Mouse (Mus musculus): ENCODE results near the gene Nme1. TPM values are rescaled to one million over a fixed set of nuclear protein-coding genes. Genes with fewer than 3 reads are reported as not detected.
A peak's percentile ranks its signal among the peaks of the same experiment; 100 is the strongest.

Gene Nme1
- polyA plus RNA-seq, 1 experiment from 2014 or later: 143 TPM

DNA sequence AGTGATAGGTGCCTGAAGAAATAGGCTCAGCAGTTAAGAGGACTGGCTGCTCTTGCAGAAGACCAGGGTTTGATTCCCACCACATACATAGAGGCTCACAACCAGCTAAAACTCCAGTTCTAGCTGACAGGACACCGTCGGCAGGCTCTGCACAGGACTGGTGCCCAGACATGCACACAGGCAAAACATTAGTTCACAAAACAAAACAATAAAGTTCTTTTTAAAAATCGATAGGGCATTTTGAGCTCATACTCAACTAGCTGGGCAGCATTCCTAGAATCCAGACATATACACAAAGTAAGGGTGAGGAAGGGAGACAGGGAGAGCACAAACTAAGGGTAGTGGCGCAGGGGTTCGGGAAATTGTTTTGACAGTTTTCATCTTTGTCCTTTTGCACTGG, 26.2 kb upstream of the Nme1 start:
- H3K4me1 ChIP-seq (ENCODE audit: control insufficient read depth, insufficient read depth, low read length): peaks cover 16% of the 10 kb centered on the region
- H3K27me3 ChIP-seq (replicated peaks; ENCODE audit: control insufficient read depth, insufficient read depth, low read length): no peaks in the 10 kb centered on the region
- H3K27ac ChIP-seq (replicated peaks; ENCODE audit: low read depth, low read length): peak overlapping the region; percentile 98
- WGBS: 60% methylated on average over 5 of the region's 5 CpGs
- peak overlapping the region; percentile 91 for H3K4me3 ChIP-seq (ENCODE audit: low read depth, low read length)
- ATAC-seq (ENCODE audit: low read depth): no peak
- DNase-seq (ENCODE audit: low spot score): no peak
- H3K36me3 ChIP-seq (ENCODE audit: control insufficient read depth, insufficient read depth, low read length): no peaks in the 10 kb centered on the region
- H3K9me3 ChIP-seq (ENCODE audit: control insufficient read depth, low read length): no peaks in the 10 kb centered on the region
- peak overlapping the region; percentile 82 for H3K9ac ChIP-seq (ENCODE audit: low read depth, low read length)
- H3K4me2 ChIP-seq (ENCODE audit: low read depth, low read length): peak overlapping the region; percentile 83

DNA sequence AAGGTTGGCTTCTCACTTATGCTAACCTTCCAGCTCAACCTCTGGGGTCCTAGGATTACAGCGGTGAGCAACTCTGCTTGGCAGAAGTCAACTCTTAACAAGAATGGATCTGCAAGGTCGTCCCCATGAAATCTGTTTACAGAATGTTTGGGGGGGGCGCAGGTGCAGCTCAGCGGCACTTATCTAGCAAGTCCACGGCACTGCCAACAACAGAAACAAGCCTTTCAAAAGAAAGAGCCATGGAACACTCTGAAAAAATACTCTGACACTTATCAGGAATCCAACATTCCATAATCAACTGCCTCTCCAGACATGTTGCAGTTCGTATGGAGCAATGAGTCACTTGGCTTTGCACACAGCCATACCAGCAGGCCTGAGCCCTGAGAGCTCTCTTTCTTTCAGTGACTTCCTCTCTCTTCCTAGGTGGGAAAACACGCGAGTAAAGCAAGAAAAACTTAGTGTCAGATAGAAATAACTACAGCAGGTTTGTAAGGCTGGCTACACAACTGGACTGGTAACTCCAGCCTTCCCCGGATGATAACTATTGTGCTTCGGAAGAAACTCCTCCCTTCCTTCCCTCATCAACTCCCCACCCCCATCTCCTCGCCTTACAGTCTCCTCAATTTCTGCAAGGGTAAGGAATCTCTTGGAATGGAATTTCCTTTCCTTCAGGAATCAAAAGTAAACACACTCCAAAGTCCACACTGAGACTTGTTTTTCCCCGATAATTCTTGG, 20.2 kb upstream of the Nme1 start:
- ATAC-seq (ENCODE audit: low read depth) (no peak), DNase-seq (ENCODE audit: low spot score) (peak; percentile 32)
- WGBS: 50% methylated on average over 12 of the region's 12 CpGs
- H3K4me3 ChIP-seq (ENCODE audit: low read depth, low read length): no peak overlapping the region
- H3K36me3 ChIP-seq (ENCODE audit: control insufficient read depth, insufficient read depth, low read length): no peaks in the 10 kb centered on the region
- no peaks in the 10 kb centered on the region for H3K27me3 ChIP-seq (replicated peaks; ENCODE audit: control insufficient read depth, insufficient read depth, low read length)
- H3K4me1 ChIP-seq (ENCODE audit: control insufficient read depth, insufficient read depth, low read length): peaks cover 4% of the 10 kb centered on the region; the same call in 1 of the 2 replicates
- no peak overlapping the region for H3K4me2 ChIP-seq (ENCODE audit: low read depth, low read length)
- H3K9me3 ChIP-seq (ENCODE audit: control insufficient read depth, low read length): no peaks in the 10 kb centered on the region
- no peak overlapping the region for H3K9ac ChIP-seq (ENCODE audit: low read depth, low read length)
- H3K27ac ChIP-seq (replicated peaks; ENCODE audit: low read depth, low read length): peak overlapping the region; percentile 72

DNA sequence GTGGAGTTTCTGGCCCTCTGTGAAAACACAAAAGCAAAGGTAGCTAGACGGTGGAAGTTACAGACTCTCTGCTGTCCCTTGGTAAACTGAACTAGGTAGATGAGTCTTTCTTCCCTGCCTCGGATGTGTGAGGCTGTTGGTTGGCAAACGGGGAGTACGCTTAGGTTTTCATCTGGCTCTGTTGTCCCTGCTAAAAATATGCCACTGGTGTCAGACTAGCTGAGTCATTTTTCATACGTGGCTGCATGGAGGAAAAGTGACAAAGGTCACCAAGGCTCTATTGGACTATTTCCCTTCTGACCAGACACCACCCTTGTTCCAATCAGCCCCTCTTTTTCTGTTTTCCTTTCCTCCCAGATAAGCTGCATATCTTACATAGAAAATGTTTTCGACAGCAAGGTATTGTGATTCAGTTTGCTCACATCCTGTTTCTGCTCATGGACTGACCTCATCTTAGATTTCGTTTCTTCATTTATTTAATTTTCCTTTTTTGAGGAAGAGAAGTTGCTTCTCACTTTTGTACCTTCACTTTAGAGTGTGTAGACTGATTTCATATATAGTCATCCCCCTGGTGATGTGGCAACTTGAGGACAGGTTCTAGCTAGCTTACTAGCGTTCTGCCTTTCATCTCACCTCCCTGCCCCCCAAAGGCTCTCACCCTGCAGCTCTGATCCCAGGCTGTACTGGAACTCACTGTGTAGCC, 19.5 kb upstream of the Nme1 start:
- Histone ChIP-seq H3K4me2 (ENCODE audit: low read depth, low read length) (no peak overlapping the region), H3K4me1 (ENCODE audit: control insufficient read depth, insufficient read depth, low read length) (peaks cover 4% of the 10 kb centered on the region; the same call in 1 of the 2 replicates), H3K27me3 (replicated peaks; ENCODE audit: control insufficient read depth, insufficient read depth, low read length) (no peaks in the 10 kb centered on the region), H3K36me3 (ENCODE audit: control insufficient read depth, insufficient read depth, low read length) (no peaks in the 10 kb centered on the region), H3K4me3 (ENCODE audit: low read depth, low read length) (no peak overlapping the region), H3K9ac (ENCODE audit: low read depth, low read length) (no peak overlapping the region), H3K9me3 (ENCODE audit: control insufficient read depth, low read length) (no peaks in the 10 kb centered on the region), H3K27ac (replicated peaks; ENCODE audit: low read depth, low read length) (peak overlapping the region; percentile 72)
- WGBS: 73% methylated on average over 8 of the region's 8 CpGs
- DNase-seq (ENCODE audit: low spot score) (no peak), ATAC-seq (ENCODE audit: low read depth) (no peak)

DNA sequence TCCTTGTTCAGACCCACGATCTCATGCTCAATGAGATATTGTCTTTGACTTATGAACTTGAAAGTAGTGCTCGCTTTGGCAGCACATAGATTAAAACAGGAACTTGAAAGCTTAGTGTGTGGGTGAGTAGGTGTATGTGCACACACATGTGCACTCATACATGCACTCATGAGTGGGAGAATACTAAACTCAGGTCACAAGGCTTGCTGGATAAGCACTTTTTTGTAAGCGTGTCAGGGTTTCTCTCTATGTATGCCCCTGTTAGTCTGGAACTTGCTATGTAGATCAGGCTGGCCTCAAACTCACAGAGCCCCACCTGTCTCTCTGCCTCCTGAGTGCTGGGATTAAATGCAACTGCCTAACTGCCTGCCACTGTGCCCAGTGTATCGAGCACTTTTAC, 18.7 kb upstream of the Nme1 start:
- no peaks in the 10 kb centered on the region for H3K9me3 ChIP-seq (ENCODE audit: control insufficient read depth, low read length)
- H3K9ac ChIP-seq (ENCODE audit: low read depth, low read length): no peak overlapping the region
- H3K27ac ChIP-seq (replicated peaks; ENCODE audit: low read depth, low read length): peak overlapping the region; percentile 72; the same call in 1 of the 2 replicates
- no peak for ATAC-seq (ENCODE audit: low read depth)
- peaks cover 4% of the 10 kb centered on the region; the same call in 1 of the 2 replicates for H3K4me1 ChIP-seq (ENCODE audit: control insufficient read depth, insufficient read depth, low read length)
- H3K4me3 ChIP-seq (ENCODE audit: low read depth, low read length): no peak overlapping the region
- WGBS: 76% methylated on average over 4 of the region's 4 CpGs
- no peaks in the 10 kb centered on the region for H3K27me3 ChIP-seq (replicated peaks; ENCODE audit: control insufficient read depth, insufficient read depth, low read length)
- no peaks in the 10 kb centered on the region for H3K36me3 ChIP-seq (ENCODE audit: control insufficient read depth, insufficient read depth, low read length)
- no peak for DNase-seq (ENCODE audit: low spot score)
- no peak overlapping the region for H3K4me2 ChIP-seq (ENCODE audit: low read depth, low read length)

DNA sequence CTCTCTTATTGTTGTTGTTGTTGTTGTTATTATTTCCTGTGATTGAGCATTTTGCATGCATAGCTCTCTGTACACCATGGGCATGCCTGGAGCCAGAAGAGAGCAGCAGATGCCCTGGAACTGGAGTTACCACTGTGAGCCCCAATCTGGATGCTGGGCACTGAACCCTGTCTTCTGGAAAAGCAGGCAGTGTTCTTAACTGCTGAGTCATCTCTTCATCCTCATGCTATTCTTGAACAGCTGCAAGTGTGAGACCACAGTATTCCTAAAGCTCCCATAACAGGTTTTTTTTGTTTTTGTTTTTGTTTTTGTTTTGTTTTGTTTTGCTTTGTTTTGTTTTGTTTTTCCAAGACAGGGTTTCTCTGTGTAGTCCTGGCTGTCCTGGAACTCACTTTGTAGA, 18.0 kb upstream of the Nme1 start:
- no peak overlapping the region for H3K4me3 ChIP-seq (ENCODE audit: low read depth, low read length)
- no peaks in the 10 kb centered on the region for H3K9me3 ChIP-seq (ENCODE audit: control insufficient read depth, low read length)
- H3K4me1 ChIP-seq (ENCODE audit: control insufficient read depth, insufficient read depth, low read length): peaks cover 4% of the 10 kb centered on the region; the same call in 1 of the 2 replicates
- H3K27me3 ChIP-seq (replicated peaks; ENCODE audit: control insufficient read depth, insufficient read depth, low read length): no peaks in the 10 kb centered on the region
- no peaks in the 10 kb centered on the region for H3K36me3 ChIP-seq (ENCODE audit: control insufficient read depth, insufficient read depth, low read length)
- H3K27ac ChIP-seq (replicated peaks; ENCODE audit: low read depth, low read length): no peak overlapping the region
- no peak overlapping the region for H3K4me2 ChIP-seq (ENCODE audit: low read depth, low read length)
- no peak for DNase-seq (ENCODE audit: low spot score)
- ATAC-seq (ENCODE audit: low read depth): no peak
- no peak overlapping the region for H3K9ac ChIP-seq (ENCODE audit: low read depth, low read length)

DNA sequence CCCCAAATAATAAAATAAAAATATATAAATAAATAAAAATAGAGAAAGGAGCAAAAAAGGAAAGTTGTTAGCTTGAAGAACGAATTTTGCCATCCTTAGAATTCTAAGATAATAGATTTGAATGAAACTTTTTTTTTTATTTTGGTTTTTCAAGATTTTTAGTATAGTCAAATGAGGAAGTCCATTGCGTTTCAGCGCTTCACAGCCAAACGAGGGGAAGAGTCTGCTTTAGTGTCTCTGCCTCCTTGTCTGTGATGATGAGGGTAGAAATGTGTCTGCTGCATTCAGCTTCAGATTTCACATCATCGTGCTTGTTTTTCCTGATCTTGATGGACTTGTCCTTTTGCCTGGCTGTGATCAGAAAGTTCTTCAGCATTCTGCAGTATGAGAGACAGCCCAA, 16.9 kb upstream of the Nme1 start:
- Histone ChIP-seq H3K27ac (replicated peaks; ENCODE audit: low read depth, low read length) (no peak overlapping the region), H3K4me1 (ENCODE audit: control insufficient read depth, insufficient read depth, low read length) (peaks cover 4% of the 10 kb centered on the region; the same call in 1 of the 2 replicates), H3K36me3 (ENCODE audit: control insufficient read depth, insufficient read depth, low read length) (no peaks in the 10 kb centered on the region), H3K4me2 (ENCODE audit: low read depth, low read length) (no peak overlapping the region), H3K4me3 (ENCODE audit: low read depth, low read length) (no peak overlapping the region), H3K27me3 (replicated peaks; ENCODE audit: control insufficient read depth, insufficient read depth, low read length) (no peaks in the 10 kb centered on the region), H3K9me3 (ENCODE audit: control insufficient read depth, low read length) (no peaks in the 10 kb centered on the region), H3K9ac (ENCODE audit: low read depth, low read length) (no peak overlapping the region)
- no peak for ATAC-seq (ENCODE audit: low read depth)
- WGBS: 81% methylated on average over 5 of the region's 5 CpGs
- DNase-seq (ENCODE audit: low spot score): no peak

DNA sequence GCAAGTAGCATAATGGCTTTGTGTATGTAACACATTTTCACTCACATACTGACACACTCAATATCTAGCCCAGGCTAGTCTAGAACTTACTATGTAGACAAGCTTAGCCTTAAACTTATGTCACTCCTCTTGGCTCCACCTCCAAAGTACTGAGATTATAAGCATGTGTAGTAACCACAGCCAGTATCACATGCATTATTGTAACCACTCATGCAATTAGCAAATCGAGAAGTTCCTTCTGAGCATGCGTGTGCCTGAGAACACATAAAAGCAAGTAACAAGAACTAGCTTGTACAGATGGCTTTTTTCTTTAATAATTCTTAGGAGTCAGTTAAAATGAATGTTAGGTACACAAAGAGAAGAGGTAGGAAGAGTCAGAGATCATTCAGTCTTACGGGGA, 16.3 kb upstream of the Nme1 start:
- WGBS: 83% methylated on average over 3 of the region's 3 CpGs
- no peaks in the 10 kb centered on the region for H3K27me3 ChIP-seq (replicated peaks; ENCODE audit: control insufficient read depth, insufficient read depth, low read length)
- DNase-seq (ENCODE audit: low spot score): no peak
- peaks cover 4% of the 10 kb centered on the region; the same call in 1 of the 2 replicates for H3K4me1 ChIP-seq (ENCODE audit: control insufficient read depth, insufficient read depth, low read length)
- ATAC-seq (ENCODE audit: low read depth): no peak
- no peak overlapping the region for H3K9ac ChIP-seq (ENCODE audit: low read depth, low read length)
- H3K27ac ChIP-seq (replicated peaks; ENCODE audit: low read depth, low read length): no peak overlapping the region
- no peaks in the 10 kb centered on the region for H3K36me3 ChIP-seq (ENCODE audit: control insufficient read depth, insufficient read depth, low read length)
- H3K9me3 ChIP-seq (ENCODE audit: control insufficient read depth, low read length): no peaks in the 10 kb centered on the region
- no peak overlapping the region for H3K4me3 ChIP-seq (ENCODE audit: low read depth, low read length)
- H3K4me2 ChIP-seq (ENCODE audit: low read depth, low read length): no peak overlapping the region

DNA sequence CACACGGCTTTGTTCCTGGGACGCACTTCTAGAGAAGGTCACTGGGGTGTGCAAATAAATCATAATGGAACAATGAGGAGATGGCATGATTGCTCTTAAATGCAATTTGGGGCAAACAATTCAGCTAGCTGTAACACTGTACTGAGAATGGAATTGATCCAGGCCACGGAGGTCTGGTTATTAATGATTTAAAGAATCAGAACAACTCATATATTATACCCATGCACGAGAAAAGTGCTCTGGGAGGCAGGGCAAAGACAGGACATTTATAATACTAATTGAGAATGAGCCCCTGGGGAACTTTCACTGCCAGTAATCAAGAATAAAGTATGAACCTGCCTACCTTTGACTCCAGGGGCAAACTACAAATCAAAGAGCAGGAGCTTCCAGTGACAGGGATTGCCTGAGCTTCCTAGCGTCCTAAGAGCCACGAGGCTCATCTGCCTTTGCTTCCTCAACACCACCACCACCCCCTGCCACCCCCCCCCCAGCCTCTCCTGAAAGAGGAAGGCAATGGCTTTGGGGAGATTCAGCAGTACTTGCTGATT, 11.3 kb upstream of the Nme1 start:
- H3K9ac ChIP-seq (ENCODE audit: low read depth, low read length): no peak overlapping the region
- WGBS: 46% methylated on average over 6 of the region's 6 CpGs
- ATAC-seq (ENCODE audit: low read depth): no peak

More for the DNA sequence above, 11.3 kb upstream of the Nme1 start:
- H3K27ac ChIP-seq (replicated peaks; ENCODE audit: low read depth, low read length): no peak overlapping the region
- no peak overlapping the region for H3K4me2 ChIP-seq (ENCODE audit: low read depth, low read length)
- H3K36me3 ChIP-seq (ENCODE audit: control insufficient read depth, insufficient read depth, low read length): no peaks in the 10 kb centered on the region
- no peaks in the 10 kb centered on the region for H3K9me3 ChIP-seq (ENCODE audit: control insufficient read depth, low read length)
- no peaks in the 10 kb centered on the region for H3K27me3 ChIP-seq (replicated peaks; ENCODE audit: control insufficient read depth, insufficient read depth, low read length)
- H3K4me1 ChIP-seq (ENCODE audit: control insufficient read depth, insufficient read depth, low read length): no peaks in the 10 kb centered on the region
- H3K4me3 ChIP-seq (ENCODE audit: low read depth, low read length): no peak overlapping the region
- no peak for DNase-seq (ENCODE audit: low spot score)

Measured in embryonic facial prominence, embryonic 14.5 days (tissue).